Mouse (Mus musculus): ENCODE measurements around the gene Fam204a.
A peak's percentile ranks its signal among the peaks of the same experiment; 100 is the strongest.

The Fam204a gene

DNA sequence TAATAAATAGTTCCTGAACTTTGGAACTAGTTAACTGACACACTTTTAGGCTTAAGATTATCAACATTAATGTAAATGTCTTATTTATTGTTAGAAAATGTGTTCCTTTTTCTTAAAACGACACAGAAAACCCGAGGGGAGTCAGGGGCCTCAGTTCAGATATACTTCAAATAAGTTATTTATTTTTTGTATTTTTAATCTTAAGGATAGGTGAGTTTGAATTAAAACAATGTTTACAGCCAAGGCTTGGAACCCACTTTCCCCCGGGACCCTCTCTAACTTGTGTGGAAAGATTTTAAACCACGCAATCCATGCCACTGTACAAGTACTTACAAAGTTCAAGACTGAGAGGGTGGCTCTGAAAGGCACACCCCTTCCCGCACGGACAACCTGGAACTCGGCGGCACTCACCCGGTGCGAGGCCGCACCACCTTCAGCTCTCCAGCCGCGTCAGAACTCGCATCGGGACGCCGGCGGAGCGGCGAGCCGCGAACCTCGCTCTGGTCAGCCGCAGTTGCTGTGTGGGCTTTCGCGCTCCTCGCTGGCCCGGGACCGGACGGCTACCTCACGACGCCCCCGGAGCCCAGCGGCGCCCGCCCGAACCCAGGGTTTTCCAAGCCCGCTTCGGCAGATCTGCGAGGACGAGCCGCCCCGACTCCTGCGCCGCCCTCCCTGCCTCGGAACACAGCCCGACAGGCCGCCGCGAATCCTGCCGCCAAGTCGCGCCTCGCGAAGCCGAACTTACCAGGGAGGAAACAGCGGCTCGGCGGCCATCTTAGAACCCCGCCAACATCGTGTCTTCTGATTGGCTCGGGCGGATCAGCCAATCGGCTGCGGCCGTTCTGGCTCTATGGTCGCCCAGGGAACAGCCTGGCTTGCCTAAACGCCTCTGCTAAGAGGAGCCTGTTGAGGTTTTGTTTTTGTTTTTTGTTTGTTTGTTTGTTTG lies at the start of gene Fam204a:
Gene Fam204a, minus strand, starts transcription at position 803 of the 946 bp plus-strand sequence.
- DNase-seq (ENCODE audit: low spot score): peak; percentile 97

- DNase-seq (ENCODE audit: low spot score): no peak
These were observed 39.3 kb upstream of the Fam204a start for GRCm38 (mm10) chr19:60265789-60266188.

GRCm38 (mm10) chr19:60260689-60261088 lies 34.2 kb upstream of the Fam204a start:
- DNase-seq (ENCODE audit: low spot score): no peak

DNA sequence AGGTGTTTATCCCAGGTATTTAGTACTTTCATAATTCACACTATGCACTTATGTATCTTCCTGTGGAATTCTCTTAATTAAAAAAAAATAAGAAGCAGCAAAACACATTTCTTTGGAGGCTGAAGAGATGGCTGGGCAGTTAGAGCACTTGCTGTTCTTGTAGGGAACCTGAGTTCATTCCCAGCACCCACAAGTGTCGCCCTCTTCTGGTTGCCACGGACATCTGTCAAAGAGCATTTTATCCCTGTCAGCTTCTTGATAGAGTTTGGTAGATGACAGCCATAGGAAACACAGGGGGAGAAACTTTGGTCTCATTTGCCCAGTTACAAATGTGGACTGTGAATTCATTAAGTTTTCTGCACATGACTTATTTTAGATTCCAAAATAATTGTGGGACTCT lies 25.5 kb upstream of the Fam204a start:
- DNase-seq (ENCODE audit: low spot score): no peak

- DNase-seq (ENCODE audit: low spot score): peak; percentile 37
These were observed 24.7 kb upstream of the Fam204a start for GRCm38 (mm10) chr19:60251197-60251596.

DNA sequence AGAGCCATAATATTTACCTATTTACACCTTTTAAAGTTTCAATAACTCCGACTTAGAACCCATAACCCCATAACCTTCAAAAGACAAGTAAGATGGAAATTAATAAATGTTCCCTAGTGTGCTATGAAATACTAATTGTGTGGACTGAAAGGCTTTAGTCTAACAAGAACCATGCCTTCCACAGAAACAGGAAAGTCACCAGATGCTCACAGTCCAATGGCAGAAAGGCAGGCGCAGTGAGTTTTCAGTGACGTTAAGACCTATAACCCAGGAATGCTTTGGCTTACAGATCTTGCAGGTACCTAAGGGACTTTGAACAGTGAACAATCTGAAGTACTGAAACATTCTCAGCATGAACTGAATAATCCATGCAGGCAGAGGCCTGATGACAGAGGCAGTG lies 18.7 kb upstream of the Fam204a start:
- DNase-seq (ENCODE audit: low spot score): no peak

DNA sequence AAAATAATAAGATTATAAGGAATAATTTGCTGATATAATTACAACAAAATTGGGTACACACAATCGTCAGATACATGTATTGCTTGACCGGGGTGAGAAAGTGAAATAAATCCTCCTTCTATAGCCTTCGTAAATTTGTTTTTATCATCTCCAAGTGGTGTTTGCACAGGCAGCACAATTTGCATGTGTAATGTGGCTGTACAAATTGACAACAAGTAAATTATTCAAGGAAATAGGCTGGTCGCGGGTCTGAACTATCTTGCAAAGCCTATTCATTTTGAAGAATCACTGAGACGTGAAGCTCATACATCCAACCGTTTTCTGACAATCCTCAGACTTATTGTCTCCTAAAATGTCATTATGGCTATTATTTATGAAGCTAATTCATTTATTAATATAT lies 16.1 kb upstream of the Fam204a start:
- no peak for DNase-seq (ENCODE audit: low spot score)

DNA sequence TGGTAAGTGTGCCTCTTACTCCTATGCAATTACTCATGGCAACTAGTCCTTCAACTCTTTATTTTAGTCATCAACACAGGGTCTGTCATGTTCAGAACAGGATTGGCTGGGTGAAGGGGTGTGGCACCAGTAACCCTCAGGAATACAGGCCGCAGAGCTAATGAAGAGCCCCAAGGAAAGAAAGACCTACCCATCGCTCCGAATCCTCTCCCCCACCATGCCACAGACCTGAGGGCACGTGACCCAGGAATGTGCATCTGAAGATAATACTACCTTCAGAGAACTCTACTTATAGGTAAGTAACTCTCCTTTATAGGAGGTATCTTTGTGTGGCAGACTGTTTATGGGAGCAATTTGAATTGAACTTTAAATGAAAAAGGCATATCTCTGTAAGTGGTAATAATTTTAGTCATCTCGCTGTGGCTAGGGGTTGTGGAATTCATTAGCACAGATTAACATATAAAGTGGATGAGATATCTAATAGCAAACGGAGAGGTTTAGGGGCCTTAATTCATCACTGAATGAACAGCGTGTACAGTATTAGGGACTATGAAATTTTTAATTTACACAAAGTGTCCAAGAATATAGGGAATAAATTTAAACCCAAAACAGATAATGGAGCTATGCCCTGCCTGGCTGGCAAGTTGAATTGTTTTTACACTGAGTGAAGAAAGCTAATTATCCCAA lies 15.6 kb upstream of the Fam204a start:
- DNase-seq (ENCODE audit: low spot score): no peak

DNA sequence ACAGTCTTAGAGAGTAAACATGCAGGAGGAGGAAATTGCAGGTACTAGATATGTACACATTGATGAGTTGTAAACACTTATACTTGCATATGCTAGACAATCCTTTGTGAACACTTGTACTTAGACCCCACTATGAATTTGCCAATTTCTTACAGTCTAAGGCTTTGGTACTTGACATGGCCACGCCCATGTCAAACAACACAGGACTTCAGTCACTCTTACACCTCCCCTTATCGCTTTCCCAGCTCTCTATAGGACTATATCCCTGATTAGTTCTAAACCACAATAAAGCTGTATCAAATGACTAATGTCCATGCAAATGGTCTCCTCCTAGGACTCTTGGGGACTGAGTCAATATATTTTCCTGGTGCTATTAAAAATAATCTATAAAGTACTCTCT lies 5.0 kb upstream of the Fam204a start:
- DNase-seq (ENCODE audit: low spot score): no peak

GRCm38 (mm10) chr19:60226845-60227235 lies 339 bp upstream of the Fam204a start:
- DNase-seq (ENCODE audit: low spot score): no peak

- DNase-seq (ENCODE audit: low spot score): no peak
These were observed 7.1 kb downstream of the Fam204a start for GRCm38 (mm10) chr19:60219395-60219794.

DNA sequence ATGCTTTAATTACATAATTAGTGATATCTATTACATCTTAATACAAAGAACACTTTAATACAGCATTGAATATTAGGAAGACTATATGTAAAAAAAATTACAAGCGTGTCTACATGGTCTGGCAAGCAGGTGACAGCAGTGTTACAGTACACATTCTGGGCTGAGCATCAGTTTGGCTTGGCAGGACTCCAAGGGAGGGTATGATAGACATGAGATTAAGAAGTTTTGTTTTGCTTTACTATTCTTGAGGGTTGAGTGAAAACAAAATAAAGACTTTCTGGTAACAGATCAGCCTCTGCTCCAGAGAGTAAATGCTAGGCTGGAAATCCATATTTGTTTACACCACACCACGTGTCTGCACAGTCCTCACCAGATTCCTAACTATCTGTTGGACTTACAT lies 8.5 kb downstream of the Fam204a start:
- no peak for DNase-seq (ENCODE audit: low spot score)

- DNase-seq (ENCODE audit: low spot score): no peak
These were observed 18.3 kb downstream of the Fam204a start for GRCm38 (mm10) chr19:60208173-60208572.

- DNase-seq (ENCODE audit: low spot score): no peak
These were observed 22.3 kb downstream of the Fam204a start for GRCm38 (mm10) chr19:60204176-60204575.

- no peak for DNase-seq (ENCODE audit: low spot score)
These were observed 26.2 kb downstream of the Fam204a start for GRCm38 (mm10) chr19:60200294-60200693.

- no peak for DNase-seq (ENCODE audit: low spot score)
These were observed 27.3 kb downstream of the Fam204a start for GRCm38 (mm10) chr19:60199152-60199551.

GRCm38 (mm10) chr19:60192790-60193189 lies 33.7 kb downstream of the Fam204a start:
- no peak for DNase-seq (ENCODE audit: low spot score)

GRCm38 (mm10) chr19:60189206-60189605 lies 37.3 kb downstream of the Fam204a start:
- no peak for DNase-seq (ENCODE audit: low spot score)

- DNase-seq (ENCODE audit: low spot score): no peak
These were observed 43.6 kb downstream of the Fam204a start for GRCm38 (mm10) chr19:60182901-60183300.

DNA sequence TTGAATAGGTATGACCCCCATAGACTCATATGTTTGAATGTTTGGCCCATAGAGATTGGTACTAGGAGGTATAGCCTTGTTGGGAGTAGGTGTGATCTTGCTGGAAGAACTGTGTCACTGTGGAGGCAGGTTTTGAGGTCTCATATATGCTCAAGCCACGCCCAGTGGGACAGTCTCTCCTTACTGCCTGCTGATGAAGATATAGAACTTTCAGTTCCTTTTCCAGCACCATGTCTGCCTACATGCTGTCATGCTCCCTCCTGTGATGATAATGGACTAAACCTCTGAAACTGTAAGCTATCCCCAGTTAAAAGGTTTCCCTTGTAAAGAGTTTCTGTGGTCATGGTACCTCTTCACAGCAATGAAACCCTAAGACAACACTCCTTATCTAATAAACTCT lies 44.3 kb downstream of the Fam204a start:
- DNase-seq (ENCODE audit: low spot score): no peak

- no peak for DNase-seq (ENCODE audit: low spot score)
These were observed 47.5 kb downstream of the Fam204a start for GRCm38 (mm10) chr19:60178771-60179563.

DNA sequence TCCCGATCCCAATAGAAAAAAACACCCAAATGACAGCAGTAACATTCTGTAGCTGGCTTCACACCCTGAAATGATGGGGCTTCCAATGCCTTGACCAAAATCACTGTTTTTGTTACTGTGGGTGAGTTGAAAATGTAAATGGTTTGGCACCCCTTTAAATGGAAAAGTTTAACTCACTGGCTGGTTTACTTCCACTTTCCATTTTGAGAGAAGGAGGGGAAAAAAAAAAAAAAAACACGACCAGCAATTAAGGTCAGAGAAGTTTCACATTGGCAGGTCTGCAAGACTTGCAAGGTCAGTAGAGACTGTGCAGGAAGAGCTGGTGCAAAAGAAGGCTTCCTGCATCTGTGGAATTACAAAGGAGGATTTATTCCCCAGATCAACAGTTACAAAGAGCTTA lies 61.1 kb downstream of the Fam204a start:
- DNase-seq (ENCODE audit: low spot score): no peak

All from testis, postnatal 10 days (tissue).